23 mouse cellular contexts compared by ENCODE assay signal in the genomic region with DNA sequence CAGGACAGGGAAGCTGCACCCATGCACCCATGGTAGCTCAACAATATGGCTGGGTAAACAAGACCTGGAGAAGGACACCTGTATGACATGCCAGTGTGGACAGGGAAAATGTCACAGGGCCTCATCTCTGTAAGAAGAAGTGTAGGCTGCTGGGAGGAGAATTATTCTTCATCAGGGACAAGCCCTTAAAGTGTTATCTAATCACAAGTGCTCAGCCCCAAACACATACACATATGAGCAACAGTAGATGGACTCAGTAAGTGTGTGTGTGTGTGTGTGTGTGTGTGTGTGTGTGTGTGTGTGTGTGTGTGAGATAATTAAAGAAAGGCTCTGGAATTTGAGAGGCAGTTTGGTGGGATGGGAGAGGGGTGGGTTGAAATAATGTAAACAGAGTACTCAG. TPM values are rescaled to one million over a fixed set of nuclear protein-coding genes. Genes with fewer than 3 reads are reported as not detected.
DNase-seq lines count a peak whose midpoint lies in the region; ATAC-seq and TF ChIP-seq lines count a peak whose summit lies in the region.
"Had no signal": no experiment of that assay in that cellular context is flagged by ENCODE, and none has a peak within 500 bp of the region (broad histone marks: within the 10 kb centered on the region; RNA-seq: fewer than 3 reads in every experiment).

No protein-coding gene starts in this region.

- peak overlapping the region; percentile 81 for H3K4me3 ChIP-seq in megakaryocyte, embryonic 14.5 days (replicated peaks)
- peak overlapping the region; percentile 27; the same call in 1 of the 2 replicates for H3K4me3 ChIP-seq in intestine, postnatal 0 days (ENCODE audit: low read depth, low read length)
- H3K4me3 ChIP-seq in liver, embryonic 16.5 days (ENCODE audit: low read depth, low read length): peak overlapping the region; percentile 53
- no peak overlapping the region for H3K4me3 ChIP-seq in embryonic facial prominence, embryonic 10.5 days
- H3K4me3 ChIP-seq: embryonic facial prominence, embryonic 13.5 days; forebrain, embryonic 12.5 days had no signal

- no peaks in the 10 kb centered on the region for H3K9me3 ChIP-seq in megakaryocyte, embryonic 14.5 days
- H3K9me3 ChIP-seq in intestine, postnatal 0 days (ENCODE audit: control insufficient read depth): no peaks in the 10 kb centered on the region
- no peaks in the 10 kb centered on the region for H3K9me3 ChIP-seq in liver, embryonic 16.5 days (replicated peaks; ENCODE audit: control insufficient read depth, low read length)
- H3K9me3 ChIP-seq in embryonic facial prominence, embryonic 10.5 days: no peaks in the 10 kb centered on the region
- H3K9me3 ChIP-seq: embryonic facial prominence, embryonic 13.5 days; forebrain, embryonic 12.5 days had no signal

- ATAC-seq in megakaryocyte, adult 5-6 weeks (ENCODE audit: poor library complexity, severe bottlenecking): no peak
- ATAC-seq in intestine, postnatal 0 days: no peak
- ATAC-seq in liver, embryonic 16.5 days (ENCODE audit: low read depth): peak; percentile 45; the same call in 1 of the 2 replicates
- ATAC-seq: forebrain, postnatal 0 days; hindbrain, embryonic 16.5 days had no signal

- H3K9ac ChIP-seq in intestine, postnatal 0 days (ENCODE audit: low read depth, low read length): no peak overlapping the region
- H3K9ac ChIP-seq in liver, embryonic 16.5 days (ENCODE audit: low read depth, low read length): no peak overlapping the region
- H3K9ac ChIP-seq: embryonic facial prominence, embryonic 13.5 days; forebrain, embryonic 12.5 days; forebrain, postnatal 0 days had no signal

- no peak for TF ChIP-seq CTCF in intestine, postnatal 0 days (IDR thresholded peaks at IDR 0.05; ENCODE audit: low read depth)

- H3K4me2 ChIP-seq in intestine, postnatal 0 days (replicated peaks; ENCODE audit: low read depth): peak overlapping the region; percentile 61
- peak overlapping the region; percentile 53 for H3K4me2 ChIP-seq in liver, embryonic 16.5 days (ENCODE audit: low read depth, low read length)
- H3K4me2 ChIP-seq: embryonic facial prominence, embryonic 13.5 days; forebrain, embryonic 12.5 days had no signal

- no peak overlapping the region for H3K27ac ChIP-seq in intestine, postnatal 0 days (ENCODE audit: low read depth, low read length)
- H3K27ac ChIP-seq in liver, embryonic 16.5 days (ENCODE audit: low read length): peak overlapping the region; percentile 28; the same call in 1 of the 2 replicates
- no peak overlapping the region for H3K27ac ChIP-seq in embryonic facial prominence, embryonic 10.5 days (replicated peaks)
- H3K27ac ChIP-seq: embryonic facial prominence, embryonic 13.5 days; forebrain, embryonic 12.5 days had no signal

- no peak for DNase-seq in cerebellum, postnatal 14 days
- no peak for DNase-seq in lung, postnatal 10 days
- no peak for DNase-seq in embryonic facial prominence, embryonic 10.5 days (ENCODE audit: low spot score)
- no peak for DNase-seq in spleen, adult 18-20 months
- DNase-seq: adrenal gland, postnatal 36 days; cerebellum, adult 8-10 months; cerebellum, postnatal 36 days; embryo, embryonic 11 days; forebrain, postnatal 0 days; gastrocnemius, postnatal 10 days; heart, postnatal 14 days; kidney, adult 9 months; kidney, postnatal 10 days; midbrain, embryonic 14.5 days; right cerebral cortex, postnatal 14 days; thymus, postnatal 14 days had no signal

- peaks cover 46% of the 10 kb centered on the region for H3K4me1 ChIP-seq in megakaryocyte, embryonic 14.5 days
- H3K4me1 ChIP-seq in intestine, postnatal 0 days (replicated peaks; ENCODE audit: control insufficient read depth, insufficient read depth, low read length): no peaks in the 10 kb centered on the region
- peaks cover 3% of the 10 kb centered on the region for H3K4me1 ChIP-seq in liver, embryonic 16.5 days (ENCODE audit: control insufficient read depth, low read depth, low read length)
- no peaks in the 10 kb centered on the region for H3K4me1 ChIP-seq in embryonic facial prominence, embryonic 10.5 days
- H3K4me1 ChIP-seq: embryonic facial prominence, embryonic 13.5 days; forebrain, embryonic 12.5 days had no signal

- peaks cover 13% of the 10 kb centered on the region for H3K36me3 ChIP-seq in megakaryocyte, embryonic 14.5 days (replicated peaks; ENCODE audit: low read length)
- H3K36me3 ChIP-seq in intestine, postnatal 0 days (ENCODE audit: control insufficient read depth, insufficient read depth): no peaks in the 10 kb centered on the region; the same call in 1 of the 2 replicates
- no peaks in the 10 kb centered on the region for H3K36me3 ChIP-seq in liver, embryonic 16.5 days (ENCODE audit: control insufficient read depth, insufficient read depth)
- no peaks in the 10 kb centered on the region for H3K36me3 ChIP-seq in embryonic facial prominence, embryonic 10.5 days (replicated peaks)
- H3K36me3 ChIP-seq: embryonic facial prominence, embryonic 13.5 days; forebrain, embryonic 12.5 days had no signal

- peaks cover 1% of the 10 kb centered on the region for H3K27me3 ChIP-seq in megakaryocyte, embryonic 14.5 days (replicated peaks)
- no peaks in the 10 kb centered on the region for H3K27me3 ChIP-seq in intestine, postnatal 0 days (replicated peaks; ENCODE audit: control insufficient read depth, insufficient read depth, low read length)
- H3K27me3 ChIP-seq in liver, embryonic 16.5 days (ENCODE audit: control insufficient read depth, insufficient read depth, low read depth, low read length): no peaks in the 10 kb centered on the region
- no peaks in the 10 kb centered on the region for H3K27me3 ChIP-seq in embryonic facial prominence, embryonic 10.5 days (replicated peaks; ENCODE audit: low read depth, poor library complexity, severe bottlenecking)
- H3K27me3 ChIP-seq: embryonic facial prominence, embryonic 13.5 days; forebrain, embryonic 12.5 days had no signal

RNA-seq across cellular contexts. Expression of a gene that starts 1.1 kb away (rescaled TPM):
- polyA plus RNA-seq in megakaryocyte, embryonic 14.5 days (2012; ENCODE audit: insufficient read depth, low replicate concordance): 0.85 TPM in 1 of 2 replicates, not detected in the other
- 65.0 and 67.0 TPM in 2 replicates for total RNA-seq in megakaryocyte, adult 5-6 weeks (2015)
- 88.7 and 94.5 TPM in 2 replicates for total RNA-seq in megakaryocyte, adult 5-6 weeks (2017)
- 5.5 and 6.6 TPM in 2 replicates for polyA plus RNA-seq in intestine, postnatal 0 days (2015; fragmentation: Nextera tagmentation; extraction: Ambion mirVana)
- polyA plus RNA-seq in liver, embryonic 16.5 days (2015; fragmentation: Nextera tagmentation; extraction: Ambion mirVana): 1.7 and 1.8 TPM in 2 replicates
- polyA plus RNA-seq in embryonic facial prominence, embryonic 10.5 days (2016; fragmentation: Nextera tagmentation; extraction: Ambion mirVana): 0.15 and 0.25 TPM in 2 replicates

RNA-seq across cellular contexts. Expression of a gene that starts 45.3 kb away (rescaled TPM):
- 0.28 TPM in 1 of 2 replicates, not detected in the other for polyA plus RNA-seq in megakaryocyte, embryonic 14.5 days (2012; ENCODE audit: insufficient read depth, low replicate concordance)
- total RNA-seq in megakaryocyte, adult 5-6 weeks (2015): 37.1 and 37.2 TPM in 2 replicates
- total RNA-seq in megakaryocyte, adult 5-6 weeks (2017): 42.8 and 45.3 TPM in 2 replicates
- 10.2 and 13.0 TPM in 2 replicates for polyA plus RNA-seq in intestine, postnatal 0 days (2015; fragmentation: Nextera tagmentation; extraction: Ambion mirVana)
- polyA plus RNA-seq in liver, embryonic 16.5 days (2015; fragmentation: Nextera tagmentation; extraction: Ambion mirVana): 0.48 and 0.80 TPM in 2 replicates
- polyA plus RNA-seq in embryonic facial prominence, embryonic 10.5 days (2016; fragmentation: Nextera tagmentation; extraction: Ambion mirVana): 0.06 and 0.14 TPM in 2 replicates
- polyA plus RNA-seq: forebrain, embryonic 12.5 days had no signal
